31 mouse cellular contexts compared by ENCODE assay signal in the genomic region with DNA sequence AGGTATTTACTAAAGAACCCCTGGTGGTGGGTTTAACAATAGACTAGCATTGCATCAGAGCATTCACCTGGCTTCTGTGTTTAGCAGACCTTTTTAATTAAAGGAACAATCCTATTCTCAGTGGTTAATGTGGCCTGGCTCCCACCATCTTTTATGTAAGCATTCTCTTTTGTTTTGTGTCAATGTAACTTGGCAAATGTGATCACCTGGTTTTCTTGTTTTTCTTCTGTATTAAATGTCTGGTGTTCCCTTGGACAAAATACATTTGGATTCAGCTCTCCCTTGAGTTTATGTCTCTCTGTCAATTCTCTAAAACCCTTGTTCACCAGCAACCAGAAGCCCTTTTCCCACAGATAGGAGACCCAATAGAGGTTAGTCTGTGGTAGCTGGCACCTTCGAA. TPM values are rescaled to one million over a fixed set of nuclear protein-coding genes. Genes with fewer than 3 reads are reported as not detected.
"Had no signal": no experiment of that assay in that cellular context is flagged by ENCODE, and none has a peak within 500 bp of the region (broad histone marks: within the 10 kb centered on the region; RNA-seq: fewer than 3 reads in every experiment).

No protein-coding gene starts in this region.

RNA-seq across cellular contexts. Expression of gene Cyp2c40, which starts 3.8 kb away (rescaled TPM):
- total RNA-seq: common myeloid progenitor, adult 5-6 weeks; forebrain, postnatal 0 days; gastrocnemius, adult 18-20 months; gastrocnemius, adult 2 months; gastrocnemius, postnatal 10 days; gastrocnemius, postnatal 14 days; gastrocnemius, postnatal 25 days; gastrocnemius, postnatal 36 days; gastrocnemius, postnatal 4 days; granulocyte monocyte progenitor cell, adult 5-6 weeks; heart, adult 18-20 months; heart, adult 2 months; heart, adult 8-10 months had no signal
- polyA plus RNA-seq: cortical plate, adult 2 months; embryonic facial prominence, embryonic 10.5 days; embryonic facial prominence, embryonic 11.5 days; embryonic facial prominence, embryonic 12.5 days; embryonic facial prominence, embryonic 13.5 days; embryonic facial prominence, embryonic 14.5 days; embryonic facial prominence, embryonic 15.5 days; erythroblast, embryonic 14.5 days; forebrain, embryonic 10.5 days; forebrain, embryonic 11.5 days; forebrain, embryonic 12.5 days; forebrain, embryonic 13.5 days; forebrain, embryonic 14.5 days; forebrain, embryonic 15.5 days; forebrain, embryonic 16.5 days; forebrain, postnatal 0 days; frontal cortex, adult 2 months; heart, adult 2 months; heart, embryonic 10.5 days; heart, embryonic 11.5 days had no signal
